Mouse (Mus musculus): ENCODE measurements around the gene Kdm5d.

Gene Kdm5d

GRCm38 (mm10) chrY:897393-898227 is at the start of gene Kdm5d:
Gene Kdm5d, plus strand, starts transcription at chrY:897788.
- DNase-seq = peak in 1 of 2 experiments; percentile 56

- no peak for DNase-seq
Measured at GRCm38 (mm10) chrY:872404-872803, 25.2 kb upstream of the Kdm5d start.

GRCm38 (mm10) chrY:872855-873549 is 24.6 kb upstream of the Kdm5d start:
- DNase-seq = no peak

Data from cerebellum, postnatal 36 days (tissue).